Mouse (Mus musculus): ENCODE measurements around the gene Stat3. TPM values are rescaled to one million over a fixed set of nuclear protein-coding genes. Genes with fewer than 3 reads are reported as not detected.

Stat3 gene
- total and polyA plus RNA-seq, 3 experiments, result 35.9 to 69.2 (median 51.1) TPM

DNA sequence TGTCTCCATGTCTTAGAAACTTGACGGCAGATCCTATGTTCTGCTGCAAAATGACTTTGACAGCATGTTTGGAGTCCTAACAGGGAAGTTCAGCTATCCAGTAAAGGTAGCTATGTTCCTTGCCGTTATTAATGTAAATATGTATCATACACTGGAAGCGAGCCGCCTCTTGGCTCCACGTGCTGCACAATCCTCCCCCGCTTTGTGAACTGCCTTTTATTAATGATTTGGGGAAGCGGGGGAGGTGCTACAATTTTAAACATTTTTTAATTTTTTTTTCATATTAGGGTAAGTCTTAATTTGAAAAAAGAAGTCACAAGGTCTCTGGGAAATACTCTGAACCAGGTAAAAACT, 44.4 kb upstream of the Stat3 start:
- dilution Hi-C loops (cut with MboI; ENCODE audit: extremely low pct_ligation_motif_present, extremely low pct_unique_long_range_greater_than_20kb, low sequenced_read_pairs), result no loop called here
- in situ Hi-C loops (cut with MboI; ENCODE audit: low pct_ligation_motif_present, low pct_unique_long_range_greater_than_20kb, low sequenced_read_pairs), result loop anchor here (5.0 kb wide), 2 partner anchors 34 to 74 kb away; no protein-coding TSS in a partner anchor
- Histone ChIP-seq H3K4me3 (replicated peaks in 1 of 3; ENCODE audit: low read depth in 2 of 3, low read length in 2 of 3, poor library complexity in 1 of 3) (no peak overlapping the region), H3K36me3 (replicated peaks in 1 of 2; ENCODE audit: control insufficient read depth in 1 of 2, insufficient read depth in 1 of 2, low read length in 1 of 2) (no peaks in the 10 kb centered on the region), H3K9ac (ENCODE audit: insufficient read depth, low read depth) (peak overlapping the region; percentile 11; the same call in 1 of the 2 replicates), H3K27ac (ENCODE audit: insufficient read depth, low read depth) (no peak overlapping the region), H3K79me2 (replicated peaks; ENCODE audit: control insufficient read depth, extremely low read depth, insufficient read depth, poor library complexity, severe bottlenecking) (no peaks in the 10 kb centered on the region), H3K4me1 (ENCODE audit: control insufficient read depth in 1 of 2, insufficient read depth in 2 of 2) (peaks cover 0 to 9% of the 10 kb centered on the region in 2 experiments; a peak in 3 of 4 replicates), H3K27me3 (replicated peaks) (peaks cover 3% of the 10 kb centered on the region), H3K4me2 (ENCODE audit: insufficient read depth, low read depth, poor library complexity, severe bottlenecking) (peak overlapping the region; percentile 80; the same call in 1 of the 2 replicates), H3K9me3 (replicated peaks; ENCODE audit: low read length) (peaks cover 4% of the 10 kb centered on the region)
- DNase-seq (ENCODE audit: extremely low read depth), result no peak
- no peak for TF ChIP-seq ETS1 (conservative IDR thresholded peaks at IDR 0.05; ENCODE audit: low read depth, low read length)
- TF ChIP-seq NRF1 (IDR thresholded peaks at IDR 0.05; ENCODE audit: low read depth, low read length), result no peak
- no peak for TF ChIP-seq MAX (IDR thresholded peaks at IDR 0.05; ENCODE audit: low read length)
- no peak for TF ChIP-seq JUN (IDR thresholded peaks at IDR 0.05; ENCODE audit: insufficient read depth, low read depth, low read length)
- TF ChIP-seq PAX5 (IDR thresholded peaks at IDR 0.05; ENCODE audit: low read length), result no peak
- no peak for TF ChIP-seq ZC3H11A (IDR thresholded peaks at IDR 0.05; ENCODE audit: low read depth, low read length)
- no peak for TF ChIP-seq GABPA (IDR thresholded peaks at IDR 0.05; ENCODE audit: insufficient replicate concordance, low read depth, low read length)
- no peak for TF ChIP-seq SMC3 (IDR thresholded peaks at IDR 0.05; ENCODE audit: low read depth, low read length)
- no peak for TF ChIP-seq POLR2A (IDR thresholded peaks at IDR 0.05; ENCODE audit: low read depth, low read length)
- TF ChIP-seq CTCF (conservative IDR thresholded peaks at IDR 0.05 in 1 of 2, IDR thresholded peaks at IDR 0.05 in 1 of 2; ENCODE audit: low read depth in 2 of 2, low read length in 2 of 2), result no peak
- no peak for TF ChIP-seq KAT2A (IDR thresholded peaks at IDR 0.05; ENCODE audit: insufficient replicate concordance, low read length)
- TF ChIP-seq CHD2 (IDR thresholded peaks at IDR 0.05; ENCODE audit: low read length), result no peak
- TF ChIP-seq JUND (conservative IDR thresholded peaks at IDR 0.05; ENCODE audit: low read depth, low read length), result no peak
- no peak for TF ChIP-seq NELFE (IDR thresholded peaks at IDR 0.05; ENCODE audit: low read depth, low read length)
- TF ChIP-seq HCFC1 (IDR thresholded peaks at IDR 0.05; ENCODE audit: low read depth, low read length), result no peak; the same call in 1 of the 2 replicates
- TF ChIP-seq IRF4 (IDR thresholded peaks at IDR 0.05; ENCODE audit: low read depth, low read length), result no peak
- no peak for TF ChIP-seq ZNF384 (IDR thresholded peaks at IDR 0.05; ENCODE audit: low read depth, low read length)

DNA sequence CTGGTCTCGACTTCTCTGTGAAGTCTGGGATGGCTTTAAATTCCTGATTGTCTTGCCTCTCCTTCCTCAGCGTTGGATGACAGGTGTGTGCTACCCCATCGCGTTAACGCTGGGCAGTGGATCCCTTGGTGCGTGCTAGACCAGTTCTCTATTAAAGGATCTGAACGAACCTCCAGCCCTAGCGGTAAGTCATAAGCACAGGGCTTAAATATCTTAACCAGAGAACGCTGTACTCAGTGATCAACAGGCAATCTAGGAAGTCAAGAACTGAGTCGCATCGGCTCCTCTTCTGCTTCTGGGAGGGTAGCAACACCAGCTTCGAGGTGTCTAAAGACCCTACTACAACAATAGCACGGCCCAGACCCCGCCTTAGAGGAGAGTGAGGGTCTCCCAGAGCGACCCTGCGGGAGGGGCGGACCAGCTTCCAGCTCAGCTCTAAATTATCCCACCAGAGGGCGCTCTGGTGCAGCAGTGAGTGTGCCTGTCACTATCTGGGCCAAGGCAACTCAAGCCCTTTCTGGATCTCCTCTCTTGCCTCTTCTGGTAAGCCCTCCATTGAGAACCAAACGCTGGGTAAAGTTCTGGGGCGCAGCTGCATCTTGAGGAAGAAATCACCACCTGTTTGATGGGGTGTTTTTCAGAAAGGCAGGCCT, 43.9 kb upstream of the Stat3 start:
- in situ Hi-C loops (cut with MboI; ENCODE audit: low pct_ligation_motif_present, low pct_unique_long_range_greater_than_20kb, low sequenced_read_pairs), result loop anchor here (5.0 kb wide), 2 partner anchors 34 to 74 kb away; no protein-coding TSS in a partner anchor
- peak overlapping the region; percentile 11; the same call in 1 of the 2 replicates for H3K9ac ChIP-seq (ENCODE audit: insufficient read depth, low read depth)
- dilution Hi-C loops (cut with MboI; ENCODE audit: extremely low pct_ligation_motif_present, extremely low pct_unique_long_range_greater_than_20kb, low sequenced_read_pairs), result no loop called here
- peaks cover 3% of the 10 kb centered on the region for H3K27me3 ChIP-seq (replicated peaks)
- H3K4me3 ChIP-seq (replicated peaks in 1 of 3; ENCODE audit: low read depth in 2 of 3, low read length in 2 of 3, poor library complexity in 1 of 3), result peak overlapping the region in 2 of 3 experiments; percentile 27 to 39
- H3K27ac ChIP-seq (ENCODE audit: insufficient read depth, low read depth), result no peak overlapping the region
- H3K79me2 ChIP-seq (replicated peaks; ENCODE audit: control insufficient read depth, extremely low read depth, insufficient read depth, poor library complexity, severe bottlenecking), result no peaks in the 10 kb centered on the region
- peaks cover 4% of the 10 kb centered on the region for H3K9me3 ChIP-seq (replicated peaks; ENCODE audit: low read length)
- peak overlapping the region; percentile 80 for H3K4me2 ChIP-seq (ENCODE audit: insufficient read depth, low read depth, poor library complexity, severe bottlenecking)
- peak; percentile 84 for DNase-seq (ENCODE audit: extremely low read depth)
- peaks cover 0 to 9% of the 10 kb centered on the region in 2 experiments; a peak in 3 of 4 replicates for H3K4me1 ChIP-seq (ENCODE audit: control insufficient read depth in 1 of 2, insufficient read depth in 2 of 2)
- H3K36me3 ChIP-seq (replicated peaks in 1 of 2; ENCODE audit: control insufficient read depth in 1 of 2, insufficient read depth in 1 of 2, low read length in 1 of 2), result no peaks in the 10 kb centered on the region
- no peak for TF ChIP-seq CHD2 (IDR thresholded peaks at IDR 0.05; ENCODE audit: low read length)
- no peak for TF ChIP-seq E2F4 (IDR thresholded peaks at IDR 0.05; ENCODE audit: insufficient replicate concordance, low read depth, low read length)
- peak; percentile 100 for TF ChIP-seq SMC3 (IDR thresholded peaks at IDR 0.05; ENCODE audit: low read depth, low read length)
- TF ChIP-seq POLR2AphosphoS2 (IDR thresholded peaks at IDR 0.05; ENCODE audit: low read depth, low read length), result no peak
- 0 out of 2 replicates have a peak, but pooled peaks have one; percentile 20 for TF ChIP-seq BHLHE40 (IDR thresholded peaks at IDR 0.05; ENCODE audit: low read depth, low read length)
- peak; percentile 46 for TF ChIP-seq ELF1 (IDR thresholded peaks at IDR 0.05; ENCODE audit: low read depth, low read length)
- TF ChIP-seq TCF12 (IDR thresholded peaks at IDR 0.05; ENCODE audit: low read depth, low read length), result no peak
- TF ChIP-seq MYC (IDR thresholded peaks at IDR 0.05; ENCODE audit: low read depth, low read length), result peak; percentile 72; the same call in 1 of the 2 replicates
- TF ChIP-seq ETS1 (conservative IDR thresholded peaks at IDR 0.05; ENCODE audit: low read depth, low read length), result no peak
- TF ChIP-seq RAD21 (IDR thresholded peaks at IDR 0.05; ENCODE audit: low read depth, low read length), result no peak; the same call in none of the 2 replicates
- no peak for TF ChIP-seq ZNF384 (IDR thresholded peaks at IDR 0.05; ENCODE audit: low read depth, low read length)
- no peak for TF ChIP-seq USF1 (IDR thresholded peaks at IDR 0.05; ENCODE audit: low read depth, low read length)
- TF ChIP-seq KAT2A (IDR thresholded peaks at IDR 0.05; ENCODE audit: insufficient replicate concordance, low read length), result no peak
- no peak for TF ChIP-seq ZKSCAN1 (IDR thresholded peaks at IDR 0.05; ENCODE audit: borderline replicate concordance, low read depth, low read length)
- peak; percentile 75; the same call in 1 of the 2 replicates for TF ChIP-seq SIN3A (IDR thresholded peaks at IDR 0.05; ENCODE audit: low read length)
- TF ChIP-seq ZC3H11A (IDR thresholded peaks at IDR 0.05; ENCODE audit: low read depth, low read length), result peak; percentile 92
- TF ChIP-seq POLR2A (IDR thresholded peaks at IDR 0.05; ENCODE audit: low read depth, low read length), result no peak
- peak; percentile 39; the same call in 1 of the 2 replicates for TF ChIP-seq NRF1 (IDR thresholded peaks at IDR 0.05; ENCODE audit: low read depth, low read length)
- no peak for TF ChIP-seq UBTF (IDR thresholded peaks at IDR 0.05; ENCODE audit: low read depth, low read length)
- TF ChIP-seq MAZ (IDR thresholded peaks at IDR 0.05; ENCODE audit: low read depth, low read length), result peak; percentile 81; the same call in 1 of the 2 replicates
- TF ChIP-seq GABPA (IDR thresholded peaks at IDR 0.05; ENCODE audit: insufficient replicate concordance, low read depth, low read length), result no peak
- no peak for TF ChIP-seq PAX5 (IDR thresholded peaks at IDR 0.05; ENCODE audit: low read length)
- TF ChIP-seq NELFE (IDR thresholded peaks at IDR 0.05; ENCODE audit: low read depth, low read length), result peak; percentile 70; the same call in 1 of the 2 replicates

Measured in CH12.LX (cell line).